Mouse (Mus musculus): ENCODE measurements around the gene Sox8.

DNA sequence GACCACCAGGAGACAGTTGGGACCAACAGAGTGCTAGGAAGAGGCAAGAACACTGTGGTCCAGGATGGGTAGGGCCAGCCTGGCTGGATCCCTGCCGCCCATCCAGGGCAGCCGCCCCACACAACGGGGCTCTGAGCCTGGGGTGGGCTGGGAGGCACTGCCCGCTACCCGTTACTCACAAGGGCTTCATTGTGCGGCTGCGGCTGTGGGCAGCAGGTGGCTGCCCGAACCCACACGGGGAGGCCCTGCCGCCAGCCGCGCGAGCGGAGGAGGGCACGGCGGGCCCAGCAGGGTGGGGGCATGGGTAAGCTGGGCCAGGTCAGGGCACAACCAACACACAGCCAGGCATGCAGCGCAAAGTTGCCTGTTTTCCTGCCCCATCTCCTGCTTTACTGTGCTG, 52.3 kb downstream of the Sox8 start:
- TF ChIP-seq CTCF (IDR thresholded peaks at IDR 0.05; ENCODE audit: low read depth) = no peak
- no peak for TF ChIP-seq EP300 (optimal IDR thresholded peaks at IDR 0.05)

All from stomach, postnatal 0 days (tissue).